Mouse (Mus musculus): ENCODE measurements around the gene Stx6.

DNA sequence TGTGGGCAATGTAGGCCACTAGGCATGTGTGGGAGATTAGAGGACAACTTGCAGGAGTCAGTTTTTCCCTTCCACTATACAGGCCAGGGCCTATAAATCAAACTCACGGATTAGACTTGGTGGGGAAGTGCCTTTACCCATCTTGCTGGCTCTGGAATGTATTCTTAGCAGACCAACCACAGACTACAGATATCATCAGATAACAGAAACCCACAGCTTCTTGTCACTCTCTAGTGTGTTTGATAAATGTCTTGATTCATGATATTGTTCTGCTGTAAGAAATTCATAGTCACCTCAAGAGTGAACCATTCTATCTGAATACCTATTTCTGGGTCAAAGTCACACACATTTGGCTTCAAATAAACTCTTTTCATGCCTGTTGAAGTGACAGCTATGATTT is 38.8 kb upstream of the Stx6 start:
- no peak for TF ChIP-seq GATA1 (IDR thresholded peaks at IDR 0.05; ENCODE audit: low read length)
- TF ChIP-seq TAL1 (IDR thresholded peaks at IDR 0.05; ENCODE audit: low read length) = no peak
